Mouse (Mus musculus) erythroblast, embryonic 14.5 days (primary cell): ENCODE measurements around the gene Foxp1.

Experiments used
- GATA1 ChIP-seq: IDR thresholded peaks from 2 replicates; pipeline ENCODE4 v1.6.1; 2012; ENCODE audit warnings: low read length, inconsistent platforms, mixed read lengths
- TAL1 ChIP-seq: IDR thresholded peaks from 3 replicates; pipeline ENCODE4 v1.6.1; 2012; ENCODE audit warnings: low read length, inconsistent platforms, mixed read lengths

DNA sequence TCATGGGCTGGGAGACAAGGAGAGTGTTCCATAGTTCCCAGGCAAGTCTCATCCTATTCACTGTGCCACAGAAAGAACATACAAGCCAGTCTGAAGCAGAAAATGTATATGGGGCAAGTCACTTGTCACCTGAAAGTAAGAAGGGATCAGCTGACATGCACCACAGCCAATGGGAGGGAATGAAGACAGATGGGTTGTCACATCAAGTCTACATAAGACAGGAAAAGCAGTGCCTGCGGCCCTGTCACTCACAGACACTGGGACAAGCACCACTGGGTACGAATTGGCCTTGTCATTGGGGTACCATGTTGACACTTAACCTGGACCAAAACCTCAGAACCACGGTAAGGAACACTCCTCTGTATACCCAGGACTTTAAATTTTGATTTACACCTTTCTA is 216.8 kb downstream of the Foxp1 start:
- TF ChIP-seq GATA1 (no peak), TAL1 (no peak)
